Mouse (Mus musculus) adrenal gland (tissue): ENCODE measurements around the gene Iqgap3.

ENCODE experiments used
- intact Hi-C: fragments of 180-260 bp; cut with DNase I; formaldehyde crosslinking; loops from one replicate; pipeline ENCODE4 v1.15.1; 2025

The Iqgap3 gene

GRCm38 (mm10) chr3:88148776-88149509 is 67.2 kb downstream of the Iqgap3 start:
- intact Hi-C loops = loop anchor here (1.0 kb wide), 1 partner anchor 24 kb away; no protein-coding TSS in a partner anchor

DNA sequence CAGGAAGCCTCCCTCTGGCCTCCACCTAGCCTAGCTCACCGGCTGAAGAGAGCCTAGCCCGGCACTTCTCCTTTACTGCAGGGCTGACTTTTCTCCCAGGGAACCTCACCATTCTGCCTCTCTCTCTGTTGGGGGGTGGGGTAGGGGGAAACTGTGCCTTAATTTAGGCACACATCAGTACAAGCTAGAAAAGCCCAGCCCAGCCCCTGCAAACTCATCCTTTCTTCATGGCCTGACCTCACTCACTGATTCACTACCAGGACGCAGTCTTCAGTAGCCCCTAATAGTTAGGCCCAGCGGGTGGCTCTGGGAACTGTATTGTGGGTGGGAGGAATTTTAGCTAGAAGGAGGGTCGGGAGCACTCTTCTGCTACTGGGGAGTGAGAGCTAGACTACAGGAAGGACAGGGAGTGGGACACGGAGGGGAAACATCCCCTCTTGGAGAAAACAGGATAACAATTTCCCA is 67.8 kb downstream of the Iqgap3 start:
- intact Hi-C loops = loop anchor here (1.0 kb wide), 1 partner anchor 24 kb away; no protein-coding TSS in a partner anchor

DNA sequence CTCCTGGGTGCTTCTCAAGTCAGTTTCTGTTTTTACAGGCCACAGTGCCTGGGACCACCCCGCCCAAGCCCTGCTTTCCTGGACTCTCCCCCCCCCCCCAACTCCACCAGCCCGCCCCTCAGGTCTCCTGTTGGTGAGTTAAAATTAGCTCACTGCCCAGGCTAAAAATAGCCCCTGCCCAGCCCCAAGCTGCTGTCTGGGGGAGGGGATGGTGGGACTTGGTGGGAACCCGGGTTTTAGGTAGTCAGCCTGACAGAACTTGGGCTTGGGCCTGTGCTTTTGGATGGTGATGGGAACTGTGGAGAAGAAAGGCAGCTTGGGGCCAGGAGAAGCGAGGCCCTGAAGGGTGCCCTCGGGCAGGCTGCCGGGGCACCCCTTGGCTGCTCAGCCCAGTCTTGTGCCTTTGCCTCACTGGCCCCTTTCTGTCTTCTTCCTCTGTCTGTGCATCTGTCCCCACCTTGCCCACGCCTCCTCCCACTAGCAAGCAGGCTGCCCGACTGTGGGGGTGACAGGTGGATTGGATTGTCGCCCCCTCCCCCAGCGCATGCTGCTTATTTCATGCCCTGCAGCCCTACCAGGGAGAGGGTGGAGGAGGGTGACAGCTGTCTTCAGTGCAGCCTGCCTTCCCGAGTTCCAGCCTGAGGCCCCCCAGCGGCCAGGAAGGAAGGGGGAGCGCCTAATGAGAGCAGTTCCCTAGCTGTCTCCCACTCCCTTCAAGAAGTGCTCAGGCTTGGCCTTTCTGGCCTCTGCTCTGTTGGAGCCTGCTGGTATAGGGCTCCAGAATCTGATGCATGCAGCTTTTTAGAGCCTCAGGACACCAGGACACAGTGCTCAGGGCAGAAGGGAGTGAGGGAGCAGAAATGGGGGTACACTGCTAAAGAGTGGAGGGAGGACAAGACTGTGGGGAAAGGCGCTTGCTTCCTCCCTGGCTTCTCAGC is 68.6 kb downstream of the Iqgap3 start:
- intact Hi-C loops = no loop called here

GRCm38 (mm10) chr3:88150999-88151364 is 69.2 kb downstream of the Iqgap3 start:
- intact Hi-C loops = no loop called here

DNA sequence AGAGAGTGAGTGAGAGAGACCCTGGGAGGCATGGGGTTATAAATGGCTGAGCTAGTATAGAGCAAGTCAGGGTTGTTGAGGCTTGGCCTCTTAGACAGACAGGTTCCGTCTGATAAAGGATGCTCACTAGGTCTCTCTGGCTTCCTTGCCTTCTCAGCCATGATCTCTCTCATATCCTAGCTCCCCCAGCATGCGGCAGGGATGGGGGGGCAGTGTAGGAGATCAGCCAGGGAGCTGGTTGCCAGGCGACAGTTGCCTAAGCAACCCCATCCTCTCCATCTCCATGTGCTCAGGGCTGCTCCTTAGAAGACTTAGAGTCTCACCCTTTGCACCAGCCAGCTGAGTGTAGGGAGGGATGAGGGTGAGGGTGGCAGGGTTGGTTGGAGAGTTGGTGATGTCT is 70.3 kb downstream of the Iqgap3 start:
- intact Hi-C loops = no loop called here

DNA sequence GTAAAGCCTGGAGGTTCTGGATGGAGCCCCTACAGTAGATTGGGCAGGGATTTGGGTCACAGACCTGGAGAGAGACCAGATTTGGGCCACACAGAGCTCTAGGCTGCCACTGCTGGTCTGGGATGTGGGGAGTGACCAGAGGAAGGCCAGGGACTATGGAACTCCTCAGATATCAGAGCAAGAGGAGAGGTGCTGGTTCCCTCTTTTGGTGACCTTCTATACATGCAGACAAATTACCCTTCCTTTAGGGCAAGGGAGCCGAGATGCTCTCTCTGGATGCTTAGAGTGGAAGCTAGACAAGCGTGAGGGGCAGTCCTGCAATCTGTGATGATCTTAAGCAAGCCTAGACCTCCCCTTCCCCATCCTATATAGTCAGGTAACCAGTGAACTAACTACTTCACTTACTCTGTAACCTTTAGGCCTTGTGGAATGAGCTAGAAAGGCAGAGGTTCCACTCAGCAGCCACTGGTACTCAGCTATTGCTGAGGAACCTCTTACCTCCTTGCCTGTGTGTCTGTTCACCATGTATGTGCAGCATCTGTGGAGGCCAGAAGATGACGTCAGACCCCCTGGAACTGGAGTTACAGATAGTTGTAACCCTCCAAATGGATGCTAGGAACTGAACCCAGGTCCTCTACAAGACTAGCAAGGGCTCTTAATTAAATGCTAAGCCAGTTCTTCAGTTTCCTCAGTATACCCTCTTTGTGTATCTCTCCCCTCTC is 71.7 kb downstream of the Iqgap3 start:
- intact Hi-C loops = no loop called here

DNA sequence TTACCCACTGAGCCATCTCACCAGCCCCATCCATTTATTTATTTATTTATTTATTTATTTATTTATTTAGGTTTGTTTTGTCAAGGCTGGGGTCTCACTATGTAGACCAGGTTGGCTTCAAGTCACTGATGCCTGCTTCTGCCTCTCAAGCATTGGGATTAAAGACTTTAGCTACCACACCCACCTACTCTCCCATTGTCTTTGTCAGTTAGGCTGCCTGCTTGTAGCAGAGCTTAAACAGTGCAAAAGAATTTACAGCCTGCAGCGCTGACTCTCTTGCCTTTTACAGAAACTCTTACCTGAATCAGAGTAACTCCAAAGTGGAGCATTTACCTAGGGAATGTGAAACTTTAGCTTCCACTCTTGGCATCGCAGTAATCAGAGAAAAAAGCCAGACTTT is 72.5 kb downstream of the Iqgap3 start:
- intact Hi-C loops = no loop called here

DNA sequence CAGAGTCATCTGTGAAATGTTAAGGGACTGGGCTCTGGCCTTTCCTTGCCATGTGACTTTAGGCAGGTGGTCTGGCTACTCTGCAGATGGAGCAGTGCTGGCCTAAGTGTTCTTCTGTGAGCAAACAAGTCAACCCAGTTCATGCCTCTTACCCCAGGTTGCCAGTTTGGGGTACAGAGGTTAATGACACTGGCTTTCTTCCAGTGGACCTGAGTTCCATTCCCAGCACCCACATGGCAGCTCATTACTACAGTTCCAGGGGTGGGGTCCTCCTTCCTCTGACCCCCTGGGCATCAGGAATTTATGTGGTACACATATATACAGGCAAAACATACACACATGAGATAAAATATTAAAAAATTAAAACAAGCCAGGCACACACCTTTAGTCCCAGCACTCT is 75.0 kb downstream of the Iqgap3 start:
- intact Hi-C loops = no loop called here

GRCm38 (mm10) chr3:88157771-88158597 is 76.2 kb downstream of the Iqgap3 start:
- intact Hi-C loops = no loop called here

DNA sequence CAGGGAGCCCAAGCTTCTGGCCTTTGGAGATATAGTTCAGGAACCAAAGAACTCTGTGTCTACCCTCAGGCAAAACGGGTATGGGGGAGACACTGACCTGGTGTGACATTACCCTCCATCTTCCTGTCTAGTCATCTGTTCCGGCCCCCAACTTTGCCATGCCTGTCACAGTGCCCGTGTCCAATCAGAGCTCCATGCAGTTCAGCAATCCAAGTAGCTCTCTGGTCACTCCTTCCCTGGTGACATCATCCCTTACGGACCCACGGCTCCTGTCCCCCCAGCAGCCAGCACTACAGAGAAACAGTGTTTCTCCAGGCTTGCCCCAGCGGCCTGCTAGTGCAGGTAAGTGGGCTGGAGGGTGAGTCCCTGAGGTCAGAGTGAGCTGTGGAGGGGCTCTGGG is 77.2 kb downstream of the Iqgap3 start:
- intact Hi-C loops = no loop called here

GRCm38 (mm10) chr3:88160856-88161255 is 79.1 kb downstream of the Iqgap3 start:
- intact Hi-C loops = no loop called here

GRCm38 (mm10) chr3:88162259-88162658 is 80.5 kb downstream of the Iqgap3 start:
- intact Hi-C loops = no loop called here

DNA sequence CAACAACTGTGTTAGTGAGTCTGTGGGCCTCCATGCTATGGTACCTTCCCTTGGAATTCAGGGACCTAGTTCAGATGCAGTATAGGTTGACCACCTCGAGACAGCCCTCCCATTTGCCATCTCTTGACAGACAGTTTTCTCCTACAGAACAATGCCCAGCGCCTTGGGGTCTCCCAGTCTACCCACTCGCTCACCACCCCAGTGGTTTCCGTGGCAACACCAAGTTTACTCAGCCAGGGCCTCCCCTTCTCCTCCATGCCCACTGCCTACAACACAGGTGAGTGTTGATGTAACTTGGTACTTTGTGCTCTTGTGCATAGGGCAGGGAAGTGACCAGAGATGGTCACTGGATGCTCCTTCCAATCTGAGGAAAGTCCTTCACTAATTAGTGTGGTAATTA is 81.0 kb downstream of the Iqgap3 start:
- intact Hi-C loops = no loop called here

DNA sequence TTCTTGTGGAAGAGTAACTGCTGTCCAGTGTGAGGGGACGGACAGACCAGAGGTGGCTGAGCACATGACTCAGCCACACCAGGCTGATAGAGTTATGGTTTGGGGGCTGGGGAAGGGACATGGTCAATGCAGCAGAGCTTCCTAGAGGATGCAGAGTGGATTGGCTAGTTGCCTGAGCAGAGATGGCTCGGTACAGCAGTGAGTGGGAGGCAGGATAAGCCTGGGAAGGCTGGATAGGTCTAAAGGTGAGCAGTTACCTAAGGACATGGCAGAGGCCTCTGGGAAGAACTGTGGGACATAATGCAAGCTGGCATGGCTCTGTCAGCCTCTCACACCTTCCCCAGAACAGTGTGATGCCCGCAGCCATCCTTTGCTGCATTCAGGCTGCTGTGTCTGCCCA is 82.1 kb downstream of the Iqgap3 start:
- intact Hi-C loops = no loop called here

DNA sequence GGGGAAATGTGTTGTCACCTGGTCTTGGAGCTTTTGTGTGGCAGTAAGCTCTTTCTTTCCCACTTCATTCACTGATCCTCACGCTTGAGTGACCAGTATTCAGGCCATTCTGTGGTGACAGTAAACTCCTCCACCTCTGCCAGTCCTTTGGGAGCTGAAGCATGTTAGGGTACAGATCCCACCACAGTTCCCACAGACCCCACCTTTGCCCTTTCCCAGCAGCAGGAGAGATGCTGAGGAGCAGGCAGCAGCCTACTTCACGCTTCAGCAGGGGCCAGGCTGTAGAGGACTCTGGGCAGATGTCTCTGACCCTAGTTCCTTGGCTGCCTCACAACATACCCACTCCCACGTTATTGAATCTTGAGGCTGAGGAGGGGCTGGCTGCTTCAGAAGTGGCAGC is 82.5 kb downstream of the Iqgap3 start:
- intact Hi-C loops = no loop called here

GRCm38 (mm10) chr3:88166056-88166455 is 84.3 kb downstream of the Iqgap3 start:
- intact Hi-C loops = no loop called here

DNA sequence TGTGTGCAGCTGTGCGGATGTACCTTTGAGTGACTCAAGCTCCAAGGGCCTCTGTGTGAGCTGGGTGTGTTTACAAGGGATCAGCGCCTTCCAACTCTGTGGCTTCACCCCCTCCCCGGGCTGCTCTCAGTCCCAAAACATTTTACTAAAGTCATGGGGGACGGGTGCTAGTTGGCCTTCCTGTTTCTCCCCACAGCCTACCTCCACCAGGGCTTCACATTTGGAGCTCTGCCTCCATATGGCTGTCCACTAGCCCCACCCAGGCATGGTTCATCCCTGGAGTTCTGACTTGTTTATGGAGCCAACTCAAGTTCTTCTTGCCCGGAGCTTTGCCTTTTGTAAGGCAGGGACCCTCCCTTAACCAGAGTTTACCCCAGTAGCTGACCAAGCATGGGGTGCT is 88.6 kb downstream of the Iqgap3 start:
- intact Hi-C loops = loop anchor here (5.0 kb wide), 1 partner anchor 33 kb away; no protein-coding TSS in a partner anchor
